Mouse (Mus musculus): ENCODE measurements at regions not wholly inside any gene's neighbourhood (a gene's known extent, or its start where the extent isn't known, plus 50 kb on each side); places are given as distances from the start of the nearest gene placed in this dataset.

GRCm38 (mm10) chr7:68679770-68680169 lies 69.3 kb downstream of the Arrdc4 start:
- TF ChIP-seq HCFC1 (IDR thresholded peaks at IDR 0.05; ENCODE audit: borderline replicate concordance, insufficient read depth, low read length): no peak
- TF ChIP-seq CHD2 (IDR thresholded peaks at IDR 0.05; ENCODE audit: low read depth, low read length): no peak
- TF ChIP-seq ZNF384 (IDR thresholded peaks at IDR 0.05; ENCODE audit: low read depth, low read length): no peak
- no peak for TF ChIP-seq MAFK (IDR thresholded peaks at IDR 0.05; ENCODE audit: insufficient read depth, low read depth, low read length)
- TF ChIP-seq ZC3H11A (IDR thresholded peaks at IDR 0.05; ENCODE audit: borderline replicate concordance, low read depth, low read length): no peak

Data from ES-E14 (cell line).